Mouse (Mus musculus) megakaryocyte, embryonic 14.5 days (primary cell): ENCODE data around the gene Syt1.

Experiments used
- FLI1 ChIP-seq: IDR thresholded peaks from 2 replicates; pipeline ENCODE4 v1.6.1; 2012; ENCODE audit warnings: low read length, inconsistent platforms, mixed read lengths
- GATA1 ChIP-seq: IDR thresholded peaks from 3 replicates; pipeline ENCODE4 v1.6.1; 2012; ENCODE audit warnings: mixed read lengths, low read length, inconsistent platforms, borderline replicate concordance

DNA sequence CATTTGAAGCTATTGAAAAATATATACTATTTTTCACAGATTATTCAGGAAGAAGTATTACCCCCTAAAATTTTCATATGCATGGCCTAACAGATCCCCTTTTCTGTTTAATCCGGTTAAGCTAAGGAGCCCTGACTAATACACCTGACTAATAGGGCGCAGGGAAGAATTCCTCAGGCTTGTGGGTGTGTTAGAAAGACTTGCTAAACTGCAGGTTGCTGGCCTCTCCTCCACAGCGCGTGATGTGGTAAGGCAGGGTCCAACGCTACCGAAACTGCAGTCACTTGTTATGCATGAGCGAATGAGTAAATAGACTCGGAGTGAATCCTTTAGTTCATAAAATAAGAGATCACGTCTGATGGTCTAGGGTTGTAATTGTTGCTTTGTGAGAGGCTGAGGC lies 558.4 kb downstream of the Syt1 start:
- TF ChIP-seq GATA1 (no peak), FLI1 (no peak)
